Mouse (Mus musculus) midbrain, embryonic 14.5 days (tissue): ENCODE measurements around the gene Rnf145. TPM values are rescaled to one million over a fixed set of nuclear protein-coding genes. Genes with fewer than 3 reads are reported as not detected.
"Not testable (repeated sequence)": the region's sequence is repeated elsewhere in the genome, so short reads cannot be mapped to it uniquely, and the experiment has no call there.

Experiments used
- ATAC-seq: fragments of 200-750 bp; cut with Nextera tagmentation; 2 replicates; pipeline ENCODE4 v1.8.0; 2017; ENCODE audit warnings: moderate number of reproducible peaks, moderate library complexity; ENCODE audit not compliant: low FRiP score, low TSS enrichment
- DNase-seq: peaks from one replicate; pipeline ENCODE4 v3.0.0-alpha.2; 2015
- H3K27ac ChIP-seq: fragments of 300-500 bp; sonication (generic); replicated peaks from 2 replicates; pipeline ENCODE4 v1.5.1; 2014; ENCODE audit warnings: mild to moderate bottlenecking, low read depth, low read length, moderate library complexity
- H3K27me3 ChIP-seq: fragments of 300-500 bp; sonication (generic); 2 replicates; pipeline ENCODE4 v1.6.1; 2014; ENCODE audit warnings: low read length, control low read depth, mixed read lengths; ENCODE audit not compliant: control insufficient read depth, insufficient read depth
- H3K36me3 ChIP-seq: fragments of 300-500 bp; sonication (generic); 2 replicates; pipeline ENCODE4 v1.6.1; 2014; ENCODE audit warnings: low read length, control low read depth; ENCODE audit not compliant: control insufficient read depth, insufficient read depth
- H3K4me1 ChIP-seq: fragments of 300-500 bp; sonication (generic); 2 replicates; pipeline ENCODE4 v1.6.1; 2014; ENCODE audit warnings: mild to moderate bottlenecking, antibody characterized with exemption, low read length, control low read depth; ENCODE audit not compliant: control insufficient read depth, insufficient read depth
- H3K4me2 ChIP-seq: fragments of 300-500 bp; sonication (generic); 2 replicates; pipeline ENCODE4 v1.6.1; 2014; ENCODE audit warnings: mild to moderate bottlenecking, low read length, moderate library complexity
- H3K4me3 ChIP-seq: fragments of 300-500 bp; sonication (generic); replicated peaks from 2 replicates; pipeline ENCODE4 v1.5.1; 2014; ENCODE audit warnings: low read depth, low read length
- H3K9ac ChIP-seq: fragments of 300-500 bp; sonication (generic); replicated peaks from 2 replicates; pipeline ENCODE4 v1.6.1; 2014; ENCODE audit warnings: mild to moderate bottlenecking, low read length, moderate library complexity
- H3K9me3 ChIP-seq: fragments of 300-500 bp; sonication (generic); 2 replicates; pipeline ENCODE4 v1.6.1; 2016; ENCODE audit warnings: low read length, control low read depth, mixed read lengths; ENCODE audit not compliant: control insufficient read depth
- WGBS: fragments of 180-500 bp; shearing (Covaris S2); extraction: QIAGEN DNeasy Blood & Tissue Kit; methylation state at CpG from one replicate; pipeline ENCODE4 v1.1.7; 2014; 5-methylcytosine and 5-hydroxymethylcytosine counted together
- polyA plus RNA-seq: library from polyadenylated mRNA; unstranded; fragments of >200 nt; fragmentation: Nextera tagmentation; extraction: Ambion mirVana; gene quantifications from 2 replicates; pipeline ENCODE4 v1.2.1, GENCODE M21; 2014

Gene Rnf145
- polyA plus RNA-seq, 1 experiment from 2014 or later, result 134 TPM

GRCm38 (mm10) chr11:44560396-44560795 lies 41.6 kb downstream of the Rnf145 start:
- Histone ChIP-seq H3K36me3 (peaks cover 76% of the 10 kb centered on the region), H3K4me3 (no peak overlapping the region), H3K4me1 (no peaks in the 10 kb centered on the region), H3K4me2 (no peak overlapping the region), H3K27me3 (no peaks in the 10 kb centered on the region), H3K27ac (no peak overlapping the region), H3K9ac (no peak overlapping the region), H3K9me3 (no peaks in the 10 kb centered on the region)
- DNase-seq, result no peak
- WGBS, result 94% methylated on average over 8 of the region's 8 CpGs
- ATAC-seq, result no peak

GRCm38 (mm10) chr11:44561476-44562015 lies 42.8 kb downstream of the Rnf145 start:
- Histone ChIP-seq H3K27ac (no peak overlapping the region), H3K9me3 (no peaks in the 10 kb centered on the region), H3K9ac (no peak overlapping the region), H3K4me2 (no peak overlapping the region), H3K36me3 (peaks cover 84% of the 10 kb centered on the region), H3K27me3 (no peaks in the 10 kb centered on the region), H3K4me1 (no peaks in the 10 kb centered on the region), H3K4me3 (no peak overlapping the region)
- WGBS, result 84% methylated on average over 21 of the region's 21 CpGs
- no peak for DNase-seq
- no peak for ATAC-seq

GRCm38 (mm10) chr11:44562389-44563135 lies 43.8 kb downstream of the Rnf145 start:
- WGBS, result 85% methylated on average over 12 of the region's 12 CpGs
- Histone ChIP-seq H3K4me2 (no peak overlapping the region), H3K27me3 (no peaks in the 10 kb centered on the region), H3K36me3 (peaks cover 77% of the 10 kb centered on the region), H3K9me3 (no peaks in the 10 kb centered on the region), H3K4me1 (no peaks in the 10 kb centered on the region), H3K27ac (no peak overlapping the region), H3K4me3 (no peak overlapping the region), H3K9ac (no peak overlapping the region)
- ATAC-seq (no peak), DNase-seq (no peak)

GRCm38 (mm10) chr11:44564245-44564864 lies 45.6 kb downstream of the Rnf145 start:
- ATAC-seq (no peak), DNase-seq (no peak)
- 96% methylated on average over 12 of the region's 12 CpGs for WGBS

GRCm38 (mm10) chr11:44564940-44565339 lies 46.2 kb downstream of the Rnf145 start:
- Histone ChIP-seq H3K27ac (no peak overlapping the region), H3K4me1 (no peaks in the 10 kb centered on the region), H3K9me3 (no peaks in the 10 kb centered on the region), H3K27me3 (no peaks in the 10 kb centered on the region), H3K4me3 (no peak overlapping the region), H3K36me3 (peaks cover 63% of the 10 kb centered on the region), H3K4me2 (no peak overlapping the region), H3K9ac (no peak overlapping the region)
- DNase-seq (no peak), ATAC-seq (no peak)

More at GRCm38 (mm10) chr11:44564245-44564864, 45.6 kb downstream of the Rnf145 start:
- no peak overlapping the region for H3K27ac ChIP-seq
- no peaks in the 10 kb centered on the region for H3K9me3 ChIP-seq
- H3K27me3 ChIP-seq, result no peaks in the 10 kb centered on the region
- H3K4me3 ChIP-seq, result no peak overlapping the region
- no peak overlapping the region for H3K4me2 ChIP-seq
- H3K9ac ChIP-seq, result no peak overlapping the region
- no peaks in the 10 kb centered on the region for H3K4me1 ChIP-seq
- H3K36me3 ChIP-seq, result peaks cover 66% of the 10 kb centered on the region

GRCm38 (mm10) chr11:44570336-44570735 lies 51.6 kb downstream of the Rnf145 start:
- 98% methylated on average over 4 of the region's 4 CpGs for WGBS
- not testable (repeated sequence) for H3K9ac ChIP-seq, H3K27me3 ChIP-seq, H3K4me1 ChIP-seq, H3K27ac ChIP-seq, DNase-seq, H3K4me2 ChIP-seq, H3K9me3 ChIP-seq, H3K4me3 ChIP-seq, ATAC-seq
- peaks cover 14% of the 10 kb centered on the region for H3K36me3 ChIP-seq

GRCm38 (mm10) chr11:44572781-44573180 lies 54.0 kb downstream of the Rnf145 start:
- H3K27me3 ChIP-seq, result no peaks in the 10 kb centered on the region
- no peak overlapping the region for H3K4me3 ChIP-seq
- H3K27ac ChIP-seq, result no peak overlapping the region
- DNase-seq, result no peak
- peaks cover 3% of the 10 kb centered on the region; the same call in 1 of the 2 replicates for H3K36me3 ChIP-seq
- no peaks in the 10 kb centered on the region for H3K4me1 ChIP-seq
- H3K9ac ChIP-seq, result no peak overlapping the region
- no peak overlapping the region for H3K4me2 ChIP-seq
- 98% methylated on average over 5 of the region's 5 CpGs for WGBS
- ATAC-seq, result no peak
- no peaks in the 10 kb centered on the region for H3K9me3 ChIP-seq

GRCm38 (mm10) chr11:44573396-44573795 lies 54.6 kb downstream of the Rnf145 start:
- 82% methylated on average over 3 of the region's 3 CpGs for WGBS

More at GRCm38 (mm10) chr11:44573396-44573795, 54.6 kb downstream of the Rnf145 start:
- no peak overlapping the region for H3K4me3 ChIP-seq
- no peaks in the 10 kb centered on the region for H3K9me3 ChIP-seq
- no peak for DNase-seq
- H3K36me3 ChIP-seq, result peaks cover 3% of the 10 kb centered on the region; the same call in 1 of the 2 replicates
- no peaks in the 10 kb centered on the region for H3K4me1 ChIP-seq
- H3K27me3 ChIP-seq, result no peaks in the 10 kb centered on the region
- H3K4me2 ChIP-seq, result no peak overlapping the region
- H3K9ac ChIP-seq, result no peak overlapping the region
- no peak overlapping the region for H3K27ac ChIP-seq
- no peak for ATAC-seq
